Mouse (Mus musculus) embryonic facial prominence, embryonic 14.5 days (tissue): Measurements from ENCODE around the gene Sbk3. TPM values are rescaled to one million over a fixed set of nuclear protein-coding genes. Genes with fewer than 3 reads are reported as not detected.

Source experiments
- ATAC-seq: fragments of 200-750 bp; cut with Nextera tagmentation; 2 replicates; pipeline ENCODE4 v1.8.0; 2017; ENCODE audit warnings: low read depth, moderate number of reproducible peaks, moderate TSS enrichment
- DNase-seq: peaks from one replicate; pipeline ENCODE4 v3.0.0-alpha.2; 2015; ENCODE audit warnings: low spot score
- H3K27ac ChIP-seq: fragments of 300-500 bp; sonication (generic); replicated peaks from 2 replicates; pipeline ENCODE4 v1.5.1; 2014; ENCODE audit warnings: low read depth, mild to moderate bottlenecking, low read length, moderate library complexity
- H3K27me3 ChIP-seq: fragments of 300-500 bp; sonication (generic); replicated peaks from 2 replicates; pipeline ENCODE4 v1.6.1; 2014; ENCODE audit warnings: low read length; ENCODE audit not compliant: control insufficient read depth, insufficient read depth
- H3K36me3 ChIP-seq: fragments of 300-500 bp; sonication (generic); 2 replicates; pipeline ENCODE4 v1.6.1; 2014; ENCODE audit warnings: low read length, mixed read lengths; ENCODE audit not compliant: control insufficient read depth, insufficient read depth
- H3K4me1 ChIP-seq: fragments of 300-500 bp; sonication (generic); 2 replicates; pipeline ENCODE4 v1.6.1; 2014; ENCODE audit warnings: antibody characterized with exemption, low read length; ENCODE audit not compliant: control insufficient read depth, insufficient read depth
- H3K4me2 ChIP-seq: fragments of 300-500 bp; sonication (generic); 2 replicates; pipeline ENCODE4 v1.6.1; 2014; ENCODE audit warnings: low read depth, mild to moderate bottlenecking, low read length, moderate library complexity, mixed read lengths
- H3K4me3 ChIP-seq: fragments of 300-500 bp; sonication (generic); 2 replicates; pipeline ENCODE4 v1.5.1; 2014; ENCODE audit warnings: low read depth, mild to moderate bottlenecking, low read length
- H3K9ac ChIP-seq: fragments of 300-500 bp; sonication (generic); 2 replicates; pipeline ENCODE4 v1.6.1; 2014; ENCODE audit warnings: low read depth, mild to moderate bottlenecking, low read length, moderate library complexity, mixed read lengths
- H3K9me3 ChIP-seq: fragments of 300-500 bp; sonication (generic); 2 replicates; pipeline ENCODE4 v1.6.1; 2016; ENCODE audit warnings: low read length; ENCODE audit not compliant: control insufficient read depth
- WGBS: fragments of 180-500 bp; shearing (Covaris S2); extraction: QIAGEN DNeasy Blood & Tissue Kit; methylation state at CpG from one replicate; pipeline ENCODE4 v1.1.7; 2014; 5-methylcytosine and 5-hydroxymethylcytosine counted together
- polyA plus RNA-seq: library from polyadenylated mRNA; unstranded; fragments of >200 nt; fragmentation: Nextera tagmentation; extraction: Ambion mirVana; gene quantifications from 2 replicates; pipeline ENCODE4 v1.2.1, GENCODE M21; 2014

Gene Sbk3
- polyA plus RNA-seq, 1 experiment from 2014 or later = 0.06 TPM

DNA sequence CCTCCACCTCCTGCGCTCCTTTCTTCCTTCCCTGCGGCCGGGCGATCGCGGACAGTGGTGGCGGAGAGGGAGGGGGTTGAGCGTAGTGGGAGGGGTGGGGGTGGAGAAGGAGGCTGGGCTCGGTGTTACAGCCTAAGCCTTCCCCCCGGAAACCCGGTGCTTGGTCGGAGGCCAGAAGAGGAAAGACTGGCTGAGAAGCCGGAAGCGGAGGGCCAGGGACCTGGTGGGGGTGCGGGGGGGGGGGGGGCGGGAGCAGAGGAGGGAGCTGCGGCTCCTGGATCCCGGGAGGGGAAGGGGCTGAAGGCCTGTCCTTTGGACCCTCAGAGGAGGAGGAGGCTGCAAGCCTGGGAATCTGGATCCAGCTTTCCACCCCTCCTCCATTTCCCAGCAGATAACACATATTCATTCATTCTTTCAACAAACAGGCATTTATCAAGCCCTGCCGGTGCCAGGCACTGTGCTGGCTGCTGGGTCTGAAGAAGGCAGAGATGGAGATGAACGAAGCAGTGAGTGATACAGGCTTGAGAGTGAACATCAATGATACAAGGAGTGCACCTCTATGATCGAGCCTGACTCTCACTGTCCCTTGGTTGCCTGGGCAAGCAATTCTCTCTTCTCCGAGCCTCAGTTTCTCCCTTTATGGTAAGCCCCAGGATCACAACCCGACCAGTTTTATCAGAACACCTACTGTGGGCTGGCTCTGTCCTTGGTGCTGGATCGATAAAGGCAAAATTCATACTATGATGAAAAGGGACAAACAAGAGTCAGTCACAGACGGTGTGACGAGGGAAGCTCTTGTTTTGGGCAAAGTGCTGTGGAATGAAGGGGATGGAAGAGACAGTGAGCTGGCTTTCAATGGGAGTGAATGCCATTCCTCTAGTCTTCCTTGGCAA lies 25.3 kb upstream of the Sbk3 start, which contains the start of gene Zfp579:
Gene Zfp579 (minus strand): TSS at position 156 of the 893 bp plus-strand sequence.
- peaks cover 5% of the 10 kb centered on the region; the same call in 1 of the 2 replicates for H3K27me3 ChIP-seq
- WGBS = 7% methylated on average over 15 of the region's 26 CpGs

DNA sequence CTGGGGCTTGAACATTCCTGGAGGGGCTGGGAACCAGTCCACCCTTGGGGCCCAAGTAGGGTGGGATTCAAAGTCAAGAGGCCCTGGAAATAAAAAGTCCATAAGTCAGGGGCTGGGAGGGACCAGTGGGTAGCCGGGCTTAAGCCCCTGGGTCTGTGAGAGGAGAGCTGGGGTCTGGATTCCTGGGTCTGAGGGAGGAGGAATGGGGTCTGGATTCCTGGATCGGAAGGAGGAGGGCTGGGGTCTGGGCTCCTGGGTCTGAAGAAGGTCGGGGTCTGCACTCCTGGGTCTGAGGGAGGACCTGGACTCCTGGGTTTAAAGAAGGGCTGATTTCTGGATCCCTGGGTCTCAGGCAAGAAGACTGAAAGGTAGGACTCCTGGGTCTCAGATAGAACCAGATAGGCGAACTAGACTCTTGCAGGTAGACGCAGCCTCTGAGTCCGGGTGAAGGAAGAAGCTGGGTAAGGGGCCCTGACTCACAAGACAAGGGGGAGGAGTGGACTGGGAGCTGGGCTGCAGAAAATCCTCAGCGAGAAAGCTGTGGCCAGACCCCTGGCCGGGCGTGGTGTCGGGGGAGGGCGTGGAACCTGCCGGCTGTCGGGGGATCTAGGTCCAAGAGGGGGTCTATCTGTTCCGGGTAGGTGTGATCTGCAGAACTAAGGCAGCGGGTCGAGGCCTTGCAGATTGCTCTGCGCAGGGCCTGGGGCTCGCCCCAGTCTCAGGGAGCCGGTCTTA lies 24.5 kb upstream of the Sbk3 start:
- Histone ChIP-seq H3K27me3 (peaks cover 5% of the 10 kb centered on the region; the same call in 1 of the 2 replicates), H3K4me2 (peak overlapping the region; percentile 84), H3K36me3 (peaks cover 31% of the 10 kb centered on the region), H3K9me3 (0 out of 2 replicates have a peak, but pooled peaks cover 8% of the 10 kb centered on the region), H3K9ac (peak overlapping the region; percentile 86), H3K27ac (peak overlapping the region; percentile 53), H3K4me3 (peak overlapping the region; percentile 79), H3K4me1 (peaks cover 14% of the 10 kb centered on the region)
- DNase-seq = no peak
- 4% methylated on average over 16 of the region's 19 CpGs for WGBS
- ATAC-seq = no peak

More for the DNA sequence above, 25.3 kb upstream of the Sbk3 start, which contains the start of gene Zfp579:
- Histone ChIP-seq H3K27ac (peak within 1 kb of the TSS; percentile 64), H3K9ac (peak within 1 kb of the TSS; percentile 86), H3K4me2 (peak within 1 kb of the TSS; percentile 84), H3K9me3 (0 out of 2 replicates have a peak, but pooled peaks cover 4% of the 10 kb centered on the region), H3K36me3 (peaks cover 30% of the 10 kb centered on the region), H3K4me3 (peak within 1 kb of the TSS; percentile 79), H3K4me1 (peaks cover 14% of the 10 kb centered on the region)
- ATAC-seq (peak; percentile 92), DNase-seq (peak; percentile 93)

DNA sequence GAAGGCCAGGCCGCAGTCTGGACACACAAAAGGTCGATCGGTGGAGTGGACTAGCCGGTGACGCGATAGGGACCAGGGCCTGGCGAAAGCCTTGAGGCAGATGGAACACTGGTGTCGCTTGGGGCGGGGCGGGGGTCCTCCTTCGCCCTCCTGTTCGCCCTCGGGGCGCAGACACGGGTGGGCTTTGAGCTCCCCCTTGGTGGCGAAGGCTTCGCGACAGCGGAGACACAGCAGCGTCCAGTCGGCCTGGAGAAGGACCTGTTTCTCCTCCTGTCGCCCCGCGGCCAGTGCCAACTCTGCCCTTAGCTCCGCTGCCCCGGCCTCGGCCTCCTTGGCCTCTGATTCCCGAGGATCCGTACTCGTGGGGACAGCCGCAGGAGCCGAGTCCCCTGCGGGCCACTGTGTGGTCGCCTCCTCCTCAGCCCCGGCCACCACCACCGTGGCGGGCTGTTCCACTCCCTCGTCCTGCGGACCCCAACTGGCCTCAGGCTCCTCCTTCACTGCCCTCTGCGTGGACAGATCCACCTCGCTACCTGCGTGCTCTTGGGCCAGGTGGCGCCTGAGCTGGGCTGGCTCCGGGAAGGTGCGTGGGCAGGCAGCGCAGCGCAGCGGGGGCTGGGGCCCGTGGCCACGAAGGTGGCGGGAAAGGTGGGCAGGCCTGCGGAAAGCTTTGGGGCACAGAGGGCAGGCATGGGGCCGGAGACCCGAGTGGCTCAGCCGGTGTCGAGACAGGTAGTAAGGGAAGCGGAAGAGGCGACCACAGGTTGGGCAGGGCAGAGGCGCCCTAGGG lies 23.2 kb upstream of the Sbk3 start:
- peaks cover 31% of the 10 kb centered on the region for H3K36me3 ChIP-seq
- 64% methylated on average over 42 of the region's 59 CpGs for WGBS
- ATAC-seq (no peak), DNase-seq (no peak)
- H3K4me3 ChIP-seq = peak overlapping the region; percentile 79; the same call in 1 of the 2 replicates
- peaks cover 14% of the 10 kb centered on the region for H3K4me1 ChIP-seq
- H3K27ac ChIP-seq = no peak overlapping the region
- peaks cover 5% of the 10 kb centered on the region; the same call in 1 of the 2 replicates for H3K27me3 ChIP-seq
- H3K9me3 ChIP-seq = 0 out of 2 replicates have a peak, but pooled peaks cover 8% of the 10 kb centered on the region
- H3K4me2 ChIP-seq = peak overlapping the region; percentile 84
- peak overlapping the region; percentile 86; the same call in 1 of the 2 replicates for H3K9ac ChIP-seq

DNA sequence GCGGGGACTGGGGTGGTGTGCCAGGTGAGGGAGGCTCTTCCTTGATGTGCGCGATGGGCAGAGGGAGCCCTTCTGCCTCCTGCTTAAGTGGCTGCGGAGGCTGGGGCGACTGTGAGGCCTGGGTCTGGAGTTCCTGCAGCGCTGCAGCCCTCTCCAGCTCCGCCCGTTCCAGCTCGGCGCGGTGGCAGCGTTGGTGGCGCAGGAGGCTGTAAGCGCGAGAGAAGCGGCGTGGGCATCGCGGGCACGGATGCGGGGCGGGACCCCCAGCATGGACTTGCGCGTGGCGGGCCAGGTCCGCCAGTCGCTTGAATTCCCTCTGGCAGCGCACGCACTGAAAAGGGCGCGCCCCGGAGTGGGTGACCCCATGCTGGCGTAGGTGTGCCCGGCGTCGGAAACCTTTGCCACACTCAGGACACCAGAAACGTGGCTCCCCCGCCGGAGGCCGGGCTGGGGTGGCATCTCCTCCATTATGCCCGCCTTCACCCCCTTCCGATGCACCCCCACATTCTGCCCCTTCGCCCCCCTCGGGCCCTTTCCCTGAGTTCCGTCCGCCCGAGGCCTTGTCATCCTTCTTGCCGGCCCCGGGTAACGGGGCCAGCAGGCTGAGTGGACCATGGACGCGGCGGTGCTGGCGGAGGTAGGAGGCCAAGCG lies 22.5 kb upstream of the Sbk3 start:
- Histone ChIP-seq H3K9ac (peak overlapping the region; percentile 19; the same call in 1 of the 2 replicates), H3K36me3 (peaks cover 31% of the 10 kb centered on the region), H3K4me3 (no peak overlapping the region), H3K4me1 (peaks cover 14% of the 10 kb centered on the region), H3K27ac (no peak overlapping the region), H3K9me3 (0 out of 2 replicates have a peak, but pooled peaks cover 8% of the 10 kb centered on the region), H3K27me3 (peaks cover 5% of the 10 kb centered on the region; the same call in 1 of the 2 replicates), H3K4me2 (peak overlapping the region; percentile 84; the same call in 1 of the 2 replicates)
- ATAC-seq = no peak
- 55% methylated on average over 28 of the region's 55 CpGs for WGBS
- no peak for DNase-seq

DNA sequence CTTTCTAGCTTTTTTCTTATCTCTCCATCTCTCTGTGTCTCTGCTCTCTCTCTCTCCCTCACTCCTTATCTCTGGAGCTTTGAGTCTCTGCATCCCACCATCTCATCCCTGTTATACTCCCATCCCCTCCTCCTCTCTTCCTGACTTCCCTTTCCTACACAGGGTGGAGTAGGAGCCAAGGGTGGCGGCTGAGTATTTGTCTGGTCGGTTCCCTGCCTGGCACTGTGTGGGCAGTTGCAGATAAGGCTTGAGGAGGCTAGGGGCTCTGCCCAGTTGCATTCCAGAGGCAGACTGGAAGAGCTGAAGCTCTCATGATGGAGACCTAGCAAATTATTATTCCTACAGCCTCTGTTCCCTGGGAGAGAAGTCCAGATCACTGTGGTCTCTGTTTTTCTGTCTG lies 17.3 kb upstream of the Sbk3 start:
- H3K36me3 ChIP-seq = peaks cover 21% of the 10 kb centered on the region
- ATAC-seq (no peak), DNase-seq (no peak)
- H3K9ac ChIP-seq = no peak overlapping the region
- H3K4me2 ChIP-seq = no peak overlapping the region
- H3K27me3 ChIP-seq = no peaks in the 10 kb centered on the region
- H3K9me3 ChIP-seq = 0 out of 2 replicates have a peak, but pooled peaks cover 8% of the 10 kb centered on the region
- no peaks in the 10 kb centered on the region for H3K4me1 ChIP-seq
- H3K4me3 ChIP-seq = no peak overlapping the region
- 60% methylated on average over 2 of the region's 2 CpGs for WGBS
- H3K27ac ChIP-seq = no peak overlapping the region

DNA sequence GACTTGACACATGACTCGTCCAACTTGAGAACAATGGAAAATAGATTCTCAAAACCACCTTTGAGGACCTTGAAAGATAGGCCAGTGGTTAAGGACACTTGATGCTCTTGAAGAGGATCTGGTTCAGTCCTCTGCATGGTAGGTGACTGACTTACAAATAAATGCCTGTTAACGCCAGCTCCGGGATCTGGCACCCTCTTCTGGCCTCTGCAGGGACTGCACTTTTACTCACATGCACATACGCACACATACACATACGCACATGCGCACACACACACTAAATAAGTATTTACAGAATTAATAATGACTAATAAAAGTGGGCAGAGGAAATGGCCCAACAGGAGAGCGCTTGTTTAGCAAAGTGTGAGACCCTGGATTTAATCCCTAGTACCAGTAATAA lies 5.9 kb upstream of the Sbk3 start:
- Histone ChIP-seq H3K4me3 (no peak overlapping the region), H3K9ac (no peak overlapping the region), H3K27me3 (no peaks in the 10 kb centered on the region)

DNA sequence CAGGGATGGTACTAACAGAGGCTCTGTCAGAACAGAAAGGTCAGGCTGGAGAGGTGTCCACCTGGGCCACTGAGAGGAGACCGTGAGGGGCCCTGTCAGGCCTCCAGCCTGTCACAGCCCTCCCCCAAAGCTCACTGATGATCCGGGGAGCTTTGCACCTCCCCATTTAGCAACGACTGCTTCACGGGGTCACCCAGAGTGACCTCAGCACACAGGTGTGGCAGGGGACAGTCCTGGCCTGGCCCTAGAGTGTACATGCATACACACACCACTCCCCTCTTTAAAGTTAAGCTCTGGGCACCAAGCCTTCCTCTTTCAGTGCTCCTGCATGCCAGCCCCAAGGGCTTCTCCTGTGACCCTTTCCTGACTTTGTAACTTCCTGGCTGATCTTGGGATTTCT lies 4.5 kb upstream of the Sbk3 start:
- Histone ChIP-seq H3K9me3 (no peaks in the 10 kb centered on the region), H3K27me3 (no peaks in the 10 kb centered on the region), H3K9ac (no peak overlapping the region), H3K4me2 (no peak overlapping the region), H3K4me1 (no peaks in the 10 kb centered on the region), H3K36me3 (no peaks in the 10 kb centered on the region), H3K4me3 (no peak overlapping the region), H3K27ac (no peak overlapping the region)
- no peak for ATAC-seq
- no peak for DNase-seq
- 49% methylated on average over 4 of the region's 4 CpGs for WGBS

More for the DNA sequence above, 5.9 kb upstream of the Sbk3 start:
- no peaks in the 10 kb centered on the region for H3K4me1 ChIP-seq
- ATAC-seq (no peak), DNase-seq (no peak)
- no peaks in the 10 kb centered on the region for H3K36me3 ChIP-seq
- H3K27ac ChIP-seq = no peak overlapping the region
- no peaks in the 10 kb centered on the region for H3K9me3 ChIP-seq
- H3K4me2 ChIP-seq = no peak overlapping the region
- 90% methylated on average over 7 of the region's 7 CpGs for WGBS
